Mouse (Mus musculus) liver, postnatal 0 days (tissue): ENCODE results near the gene Msgn1.

Source experiments
- CTCF ChIP-seq: sonication (generic); IDR thresholded peaks from 2 replicates; pipeline ENCODE4 v1.5.1; 2016; ENCODE audit warnings: antibody characterized with exemption, low read depth
- EP300 ChIP-seq: IDR thresholded peaks from 2 replicates; pipeline ENCODE4 v1.6.1; 2016; ENCODE audit warnings: antibody characterized with exemption, low read depth, mild to moderate bottlenecking

DNA sequence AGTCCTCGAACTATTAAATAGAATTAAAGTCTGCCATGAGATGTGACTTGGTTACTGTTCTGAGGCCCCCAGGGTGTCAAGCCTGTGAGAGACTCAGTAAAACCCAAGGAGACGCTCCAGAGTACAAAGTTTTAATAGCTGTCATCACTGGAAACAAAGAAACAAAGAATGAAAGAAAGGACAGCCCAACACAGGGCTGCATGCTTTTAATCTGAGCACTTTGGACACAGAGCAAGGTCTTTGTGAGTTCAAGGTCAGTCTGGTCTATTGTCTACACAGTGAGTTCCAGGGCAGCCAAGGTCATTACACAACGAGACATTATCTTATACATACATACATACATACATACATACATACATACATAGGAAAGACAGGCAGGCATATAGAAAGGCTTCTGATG is 7.7 kb upstream of the Msgn1 start:
- TF ChIP-seq CTCF = no peak
- TF ChIP-seq EP300 = no peak
